Comparison of ENCODE assay signal across 13 mouse cellular contexts in the genomic region with DNA sequence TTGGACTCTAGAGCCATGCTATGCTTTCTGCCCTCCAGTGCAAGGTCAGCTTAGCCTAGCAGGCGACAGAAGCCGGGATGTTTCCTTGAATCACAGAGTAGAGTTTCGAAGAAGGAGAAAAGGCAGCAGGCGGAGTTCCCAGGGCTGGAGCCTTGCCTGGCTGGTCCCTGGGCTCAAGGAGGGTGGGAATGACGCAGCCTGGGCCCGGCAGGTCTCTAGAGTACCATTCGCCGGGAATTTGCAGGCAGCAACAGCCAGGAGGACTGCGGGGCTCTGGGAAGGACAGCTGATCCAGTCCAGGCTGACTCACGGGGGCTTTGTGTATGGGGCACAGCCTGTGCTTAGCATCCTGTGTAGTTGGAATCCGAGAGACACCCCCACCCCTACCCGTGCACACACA. TPM values are rescaled to one million over a fixed set of nuclear protein-coding genes. Genes with fewer than 3 reads are reported as not detected.
DNase-seq lines count a peak whose midpoint lies in the region; ATAC-seq and TF ChIP-seq lines count a peak whose summit lies in the region.
"Had no signal": no experiment of that assay in that cellular context is flagged by ENCODE, and none has a peak within 500 bp of the region (broad histone marks: within the 10 kb centered on the region; RNA-seq: fewer than 3 reads in every experiment).

No protein-coding gene starts in this region.

- no peak overlapping the region for H3K4me3 ChIP-seq in heart, adult 2 months
- no peak overlapping the region for H3K4me3 ChIP-seq in heart, embryonic 11.5 days (ENCODE audit: low read depth, low read length)
- H3K4me3 ChIP-seq: embryonic facial prominence, embryonic 13.5 days; intestine, embryonic 15.5 days; liver, embryonic 13.5 days had no signal

- DNase-seq in heart, adult 2 months, result peak; percentile 72 to 74
- peak; percentile 77 for DNase-seq in adrenal gland, postnatal 10 days
- DNase-seq in gastrocnemius, postnatal 14 days, result peak; percentile 81
- DNase-seq in heart, postnatal 36 days, result peak; percentile 68 to 70
- no peak for DNase-seq in embryo, embryonic 9.5 days (ENCODE audit: extremely low spot score)
- DNase-seq in kidney, adult 11 months, result no peak
- no peak for DNase-seq in kidney, postnatal 4 days
- DNase-seq: cerebellum, adult 11-12 months had no signal

- ATAC-seq in heart, embryonic 11.5 days (replicated peaks; ENCODE audit: insufficient number of reproducible peaks, low FRiP score, low TSS enrichment), result no peak
- ATAC-seq: intestine, embryonic 15.5 days had no signal

- no peaks in the 10 kb centered on the region for H3K27me3 ChIP-seq in heart, adult 2 months (ENCODE audit: control insufficient read depth, insufficient read depth, low read length)
- H3K27me3 ChIP-seq in heart, embryonic 11.5 days (ENCODE audit: control insufficient read depth, insufficient read depth, low read length), result peaks cover 12% of the 10 kb centered on the region
- H3K27me3 ChIP-seq: intestine, embryonic 15.5 days had no signal

- no peak overlapping the region for H3K9ac ChIP-seq in heart, adult 2 months (ENCODE audit: low read depth, low read length)
- no peak overlapping the region for H3K9ac ChIP-seq in heart, embryonic 11.5 days (ENCODE audit: low read depth, low read length)
- H3K9ac ChIP-seq: embryonic facial prominence, embryonic 13.5 days; intestine, embryonic 15.5 days; liver, embryonic 13.5 days had no signal

- no peak overlapping the region for H3K4me2 ChIP-seq in heart, embryonic 11.5 days
- H3K4me2 ChIP-seq: embryonic facial prominence, embryonic 13.5 days; intestine, embryonic 15.5 days; liver, embryonic 13.5 days had no signal

- H3K4me1 ChIP-seq in heart, adult 2 months (ENCODE audit: control insufficient read depth, insufficient read depth, low read length), result peaks cover 3% of the 10 kb centered on the region; the same call in 1 of the 2 replicates
- H3K4me1 ChIP-seq in heart, embryonic 11.5 days (ENCODE audit: control insufficient read depth, insufficient read depth, low read length), result no peaks in the 10 kb centered on the region
- H3K4me1 ChIP-seq: liver, embryonic 13.5 days had no signal

- no peaks in the 10 kb centered on the region for H3K36me3 ChIP-seq in heart, adult 2 months (ENCODE audit: control insufficient read depth, insufficient read depth, low read length)
- H3K36me3 ChIP-seq in heart, embryonic 11.5 days (ENCODE audit: control insufficient read depth, insufficient read depth, low read length), result no peaks in the 10 kb centered on the region
- H3K36me3 ChIP-seq: embryonic facial prominence, embryonic 13.5 days; intestine, embryonic 15.5 days; liver, embryonic 13.5 days had no signal

- no peaks in the 10 kb centered on the region for H3K9me3 ChIP-seq in heart, embryonic 11.5 days (replicated peaks; ENCODE audit: control insufficient read depth, low read length)
- H3K9me3 ChIP-seq: embryonic facial prominence, embryonic 13.5 days; intestine, embryonic 15.5 days; liver, embryonic 13.5 days had no signal

- no peak overlapping the region for H3K27ac ChIP-seq in heart, adult 2 months
- no peak overlapping the region for H3K27ac ChIP-seq in heart, embryonic 11.5 days (ENCODE audit: low read depth, low read length)
- H3K27ac ChIP-seq: embryonic facial prominence, embryonic 13.5 days; intestine, embryonic 15.5 days; liver, embryonic 13.5 days had no signal

- H3K79me2 ChIP-seq in heart, adult 2 months (replicated peaks; ENCODE audit: control insufficient read depth, insufficient read depth, low read length), result no peaks in the 10 kb centered on the region

- 72% methylated on average over 12 of the region's 12 CpGs for WGBS in heart, adult 2 months
- 80% methylated on average over 12 of the region's 12 CpGs for WGBS in heart, embryonic 11.5 days (ENCODE audit: insufficient replicate concordance)

- TF ChIP-seq POLR2A in heart, adult 2 months (IDR thresholded peaks at IDR 0.05; ENCODE audit: insufficient read depth, low read depth, low read length), result no peak

- no peak for TF ChIP-seq CTCF in heart, adult 2 months (IDR thresholded peaks at IDR 0.05)

- intact Hi-C loops in heart, adult 2 months (cut with DNase I), result no loop called here
- intact Hi-C loops in gastrocnemius, postnatal 14 days (cut with DNase I; ENCODE audit: low total_unique reads), result no loop called here
- intact Hi-C loops in heart, postnatal 36 days (cut with DNase I), result loop anchor here (5.0 to 10.0 kb wide), 5 partner anchors 49 to 381 kb away; a partner anchor contains a TSS

- TF ChIP-seq EP300 in heart, adult 2 months (IDR thresholded peaks at IDR 0.05; ENCODE audit: insufficient read depth, low read depth, low read length), result no peak

RNA-seq across cellular contexts. Expression of a gene that starts 48.8 kb away (rescaled TPM):
- 1 to 10 TPM; 3.3 to 4.1 TPM for total RNA-seq in heart, adult 2 months (2021)
- polyA plus RNA-seq in heart, adult 2 months (2012; rRNA removed), result 3.0 and 3.7 TPM in 2 replicates
- 1.8 and 2.5 TPM in 2 replicates for polyA plus RNA-seq in heart, embryonic 11.5 days (2014; fragmentation: Nextera tagmentation; extraction: Ambion mirVana)
- total RNA-seq in adrenal gland, postnatal 10 days (2021), result 1 to 10 TPM; 3.0 to 3.6 TPM
- total RNA-seq in gastrocnemius, postnatal 14 days (2021), result 1 to 10 TPM; 1.9 to 5.6 TPM
- total RNA-seq in heart, postnatal 36 days (2021), result 1 to 10 TPM; 2.8 to 3.1 TPM
- total RNA-seq: hematopoietic stem cell, adult 5-6 weeks had no signal

Comparison
In these comparisons a context has a peak if more than half of its experiments do, and no peak if none do; other contexts are left out.
1. DNase-seq: peak in heart, adult 2 months (2 of 2), adrenal gland, postnatal 10 days (single experiment), gastrocnemius, postnatal 14 days (single experiment) and heart, postnatal 36 days (2 of 2); none in embryo, embryonic 9.5 days (single experiment), kidney, adult 11 months (single experiment) and kidney, postnatal 4 days (0 of 2).